Mouse (Mus musculus): ENCODE measurements around the gene Vwc2l.

GRCm38 (mm10) chr1:70918173-70919036 lies 192.9 kb downstream of the Vwc2l start:
- TF ChIP-seq CTCF (IDR thresholded peaks at IDR 0.05) (no peak), EP300 (IDR thresholded peaks at IDR 0.05) (no peak)

Data from lung, postnatal 0 days (tissue).